Mouse (Mus musculus) midbrain, postnatal 0 days (tissue): ENCODE measurements around the gene Usp25. TPM values are rescaled to one million over a fixed set of nuclear protein-coding genes. Genes with fewer than 3 reads are reported as not detected.

Source experiments
- ATAC-seq: fragments of 200-750 bp; cut with Nextera tagmentation; 2 replicates; pipeline ENCODE4 v1.8.0; 2017; ENCODE audit warnings: moderate number of reproducible peaks, mild to moderate bottlenecking, moderate TSS enrichment, moderate library complexity; ENCODE audit not compliant: low FRiP score
- DNase-seq: peaks from one replicate; pipeline ENCODE4 v3.0.0-alpha.2; 2015; ENCODE audit warnings: low spot score
- H3K27ac ChIP-seq: fragments of 300-500 bp; sonication (generic); 2 replicates; pipeline ENCODE4 v1.5.1; 2014; ENCODE audit warnings: low read depth, mild to moderate bottlenecking, low read length, mixed read lengths
- H3K27me3 ChIP-seq: fragments of 300-500 bp; sonication (generic); 2 replicates; pipeline ENCODE4 v1.6.1; 2014; ENCODE audit warnings: low read length, control low read depth, mixed read lengths; ENCODE audit not compliant: insufficient read depth
- H3K36me3 ChIP-seq: fragments of 300-500 bp; sonication (generic); 2 replicates; pipeline ENCODE4 v1.6.1; 2014; ENCODE audit warnings: low read length, control low read depth, mixed read lengths; ENCODE audit not compliant: insufficient read depth
- H3K4me1 ChIP-seq: fragments of 300-500 bp; sonication (generic); 2 replicates; pipeline ENCODE4 v1.6.1; 2014; ENCODE audit warnings: mild to moderate bottlenecking, control low read depth, antibody characterized with exemption, low read length, mixed read lengths; ENCODE audit not compliant: insufficient read depth
- H3K4me2 ChIP-seq: fragments of 300-500 bp; sonication (generic); 2 replicates; pipeline ENCODE4 v1.6.1; 2014; ENCODE audit warnings: low read depth, mild to moderate bottlenecking, low read length, mixed read lengths; ENCODE audit not compliant: poor library complexity, severe bottlenecking
- H3K4me3 ChIP-seq: fragments of 300-500 bp; sonication (generic); 2 replicates; pipeline ENCODE4 v1.5.1; 2014; ENCODE audit warnings: low read depth, mild to moderate bottlenecking, low read length, moderate library complexity
- H3K9ac ChIP-seq: fragments of 300-500 bp; sonication (generic); replicated peaks from 2 replicates; pipeline ENCODE4 v1.6.1; 2014; ENCODE audit warnings: mild to moderate bottlenecking, low read length, moderate library complexity, mixed read lengths; ENCODE audit not compliant: poor library complexity, severe bottlenecking
- H3K9me3 ChIP-seq: fragments of 300-500 bp; sonication (generic); 2 replicates; pipeline ENCODE4 v1.6.1; 2016; ENCODE audit warnings: low read length, control low read depth
- CTCF ChIP-seq: IDR thresholded peaks from 2 replicates; pipeline ENCODE4 v1.5.1; 2016; ENCODE audit warnings: antibody characterized with exemption, mild to moderate bottlenecking
- WGBS: fragments of 180-500 bp; shearing (Covaris S2); extraction: QIAGEN DNeasy Blood & Tissue Kit; methylation state at CpG from one replicate; pipeline ENCODE4 v1.1.7; 2014; 5-methylcytosine and 5-hydroxymethylcytosine counted together
- polyA plus RNA-seq: library from polyadenylated mRNA; unstranded; fragments of >200 nt; fragmentation: Nextera tagmentation; extraction: Ambion mirVana; gene quantifications from 2 replicates; pipeline ENCODE4 v1.2.1, GENCODE M21; 2015
- total RNA-seq: library from RNA; depleted of rRNA; stranded (reverse); fragments of >200 nt; gene quantifications from 2 replicates; pipeline ENCODE4 v1.2.3, GENCODE M21; 2014

Gene Usp25
- total and polyA plus RNA-seq, 2 experiments from 2014 or later = 6.1 to 12.6 TPM

GRCm38 (mm10) chr16:77017931-77018330 is 4.4 kb downstream of the Usp25 start:
- ATAC-seq (no peak), DNase-seq (no peak)
- Histone ChIP-seq H3K27me3 (no peaks in the 10 kb centered on the region), H3K4me3 (no peak overlapping the region), H3K9me3 (no peaks in the 10 kb centered on the region), H3K36me3 (no peaks in the 10 kb centered on the region), H3K4me2 (no peak overlapping the region), H3K9ac (no peak overlapping the region), H3K27ac (no peak overlapping the region), H3K4me1 (0 out of 2 replicates have a peak, but pooled peaks cover 2% of the 10 kb centered on the region)
- TF ChIP-seq CTCF = no peak
- 76% methylated on average over 7 of the region's 7 CpGs for WGBS

GRCm38 (mm10) chr16:77020190-77020589 is 6.7 kb downstream of the Usp25 start:
- Histone ChIP-seq H3K4me2 (no peak overlapping the region), H3K36me3 (0 out of 2 replicates have a peak, but pooled peaks cover 3% of the 10 kb centered on the region), H3K4me1 (0 out of 2 replicates have a peak, but pooled peaks cover 2% of the 10 kb centered on the region), H3K27ac (no peak overlapping the region), H3K4me3 (no peak overlapping the region), H3K9ac (no peak overlapping the region), H3K9me3 (no peaks in the 10 kb centered on the region), H3K27me3 (no peaks in the 10 kb centered on the region)
- 74% methylated on average over 3 of the region's 3 CpGs for WGBS
- DNase-seq (no peak), ATAC-seq (no peak)
- no peak for TF ChIP-seq CTCF

GRCm38 (mm10) chr16:77023627-77024379 is 10.3 kb downstream of the Usp25 start:
- Histone ChIP-seq H3K4me1 (0 out of 2 replicates have a peak, but pooled peaks cover 2% of the 10 kb centered on the region), H3K9ac (no peak overlapping the region), H3K4me2 (no peak overlapping the region), H3K27ac (no peak overlapping the region), H3K27me3 (no peaks in the 10 kb centered on the region), H3K4me3 (no peak overlapping the region), H3K9me3 (no peaks in the 10 kb centered on the region), H3K36me3 (0 out of 2 replicates have a peak, but pooled peaks cover 3% of the 10 kb centered on the region)
- DNase-seq (no peak), ATAC-seq (no peak)
- WGBS = 92% methylated on average over 7 of the region's 7 CpGs
- no peak for TF ChIP-seq CTCF

DNA sequence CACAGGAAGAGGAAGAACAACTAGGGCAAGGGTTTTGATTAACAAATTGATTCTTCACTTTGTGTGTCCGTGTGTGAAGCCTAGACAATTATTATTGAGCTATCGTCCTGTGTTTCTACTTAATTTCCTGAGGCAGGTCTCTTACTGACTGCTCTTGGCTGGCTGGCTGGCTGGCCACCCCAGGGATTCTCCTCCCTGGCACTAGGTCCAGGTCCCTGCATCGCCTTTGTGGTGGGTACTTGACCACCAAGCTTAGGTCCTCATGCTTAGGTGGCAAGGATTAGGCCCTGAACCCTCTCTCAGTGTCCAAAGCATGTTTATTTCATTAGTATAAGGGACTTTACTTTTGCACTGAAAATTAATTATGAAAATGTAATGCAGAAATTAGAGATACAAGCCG is 12.6 kb downstream of the Usp25 start:
- Histone ChIP-seq H3K4me3 (no peak overlapping the region), H3K4me2 (no peak overlapping the region), H3K27me3 (no peaks in the 10 kb centered on the region), H3K4me1 (peaks cover 4% of the 10 kb centered on the region; the same call in 1 of the 2 replicates), H3K36me3 (0 out of 2 replicates have a peak, but pooled peaks cover 3% of the 10 kb centered on the region), H3K27ac (no peak overlapping the region), H3K9me3 (no peaks in the 10 kb centered on the region), H3K9ac (no peak overlapping the region)
- 94% methylated on average over 4 of the region's 4 CpGs for WGBS
- ATAC-seq = no peak
- no peak for DNase-seq
- no peak for TF ChIP-seq CTCF

- H3K27ac ChIP-seq = no peak overlapping the region
- H3K4me3 ChIP-seq = no peak overlapping the region
- H3K27me3 ChIP-seq = no peaks in the 10 kb centered on the region
- ATAC-seq = no peak
- no peak overlapping the region for H3K4me2 ChIP-seq
- H3K9ac ChIP-seq = no peak overlapping the region
- no peak for TF ChIP-seq CTCF
- WGBS = 94% methylated on average over 6 of the region's 6 CpGs
- DNase-seq = no peak
- H3K36me3 ChIP-seq = 0 out of 2 replicates have a peak, but pooled peaks cover 3% of the 10 kb centered on the region
- peaks cover 4% of the 10 kb centered on the region; the same call in 1 of the 2 replicates for H3K4me1 ChIP-seq
- no peaks in the 10 kb centered on the region for H3K9me3 ChIP-seq
These were observed 13.4 kb downstream of the Usp25 start for GRCm38 (mm10) chr16:77026933-77027332.

GRCm38 (mm10) chr16:77027976-77028686 is 14.6 kb downstream of the Usp25 start:
- peaks cover 4% of the 10 kb centered on the region; the same call in 1 of the 2 replicates for H3K4me1 ChIP-seq
- no peak overlapping the region for H3K4me3 ChIP-seq
- no peak overlapping the region for H3K9ac ChIP-seq
- ATAC-seq (no peak), DNase-seq (no peak)
- H3K9me3 ChIP-seq = no peaks in the 10 kb centered on the region
- 0 out of 2 replicates have a peak, but pooled peaks cover 3% of the 10 kb centered on the region for H3K36me3 ChIP-seq
- no peak overlapping the region for H3K27ac ChIP-seq
- TF ChIP-seq CTCF = no peak
- WGBS = 71% methylated on average over 14 of the region's 14 CpGs
- no peaks in the 10 kb centered on the region for H3K27me3 ChIP-seq
- H3K4me2 ChIP-seq = peak overlapping the region; percentile 9; the same call in 1 of the 2 replicates
